Mouse (Mus musculus): ENCODE measurements around the gene Atp5l. TPM values are rescaled to one million over a fixed set of nuclear protein-coding genes. Genes with fewer than 3 reads are reported as not detected.

Atp5l gene
- polyA plus RNA-seq, 1 experiment from 2014 or later, result 606 TPM

DNA sequence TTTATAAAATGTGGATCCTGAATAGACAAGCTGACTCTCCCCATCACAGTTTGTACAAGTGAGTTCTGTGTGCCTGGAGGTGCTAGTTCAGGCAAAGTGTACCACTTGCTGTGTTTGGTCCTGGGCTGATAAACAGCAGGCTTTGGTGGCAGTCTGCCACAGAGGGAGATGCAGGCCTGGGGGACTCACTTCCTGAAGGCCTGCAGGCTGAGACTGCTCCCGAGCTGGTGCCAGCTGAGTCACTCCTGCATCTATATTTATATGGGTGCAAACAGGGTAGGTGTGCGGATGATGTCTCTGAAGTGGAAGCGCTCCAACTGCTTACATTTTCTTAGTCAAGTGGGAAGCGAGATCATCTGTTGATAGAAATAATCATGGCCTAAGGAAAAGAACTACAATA lies 14.9 kb downstream of the Atp5l start:
- H3K9me3 ChIP-seq (ENCODE audit: control insufficient read depth, low read length), result no peaks in the 10 kb centered on the region
- no peaks in the 10 kb centered on the region for H3K36me3 ChIP-seq (ENCODE audit: control insufficient read depth, insufficient read depth, low read length)
- ATAC-seq (ENCODE audit: low FRiP score), result no peak
- DNase-seq (ENCODE audit: low spot score), result no peak
- 90% methylated on average over 4 of the region's 4 CpGs for WGBS
- H3K27me3 ChIP-seq (ENCODE audit: control insufficient read depth, insufficient read depth, low read length), result no peaks in the 10 kb centered on the region
- no peak overlapping the region for H3K9ac ChIP-seq (ENCODE audit: low read depth, low read length)
- no peak overlapping the region for H3K4me3 ChIP-seq (ENCODE audit: low read depth, low read length)
- H3K4me1 ChIP-seq (replicated peaks; ENCODE audit: control insufficient read depth, insufficient read depth, low read length), result no peaks in the 10 kb centered on the region
- H3K4me2 ChIP-seq (replicated peaks; ENCODE audit: low read depth, low read length), result no peak overlapping the region
- no peak overlapping the region for H3K27ac ChIP-seq (ENCODE audit: low read depth, low read length)

DNA sequence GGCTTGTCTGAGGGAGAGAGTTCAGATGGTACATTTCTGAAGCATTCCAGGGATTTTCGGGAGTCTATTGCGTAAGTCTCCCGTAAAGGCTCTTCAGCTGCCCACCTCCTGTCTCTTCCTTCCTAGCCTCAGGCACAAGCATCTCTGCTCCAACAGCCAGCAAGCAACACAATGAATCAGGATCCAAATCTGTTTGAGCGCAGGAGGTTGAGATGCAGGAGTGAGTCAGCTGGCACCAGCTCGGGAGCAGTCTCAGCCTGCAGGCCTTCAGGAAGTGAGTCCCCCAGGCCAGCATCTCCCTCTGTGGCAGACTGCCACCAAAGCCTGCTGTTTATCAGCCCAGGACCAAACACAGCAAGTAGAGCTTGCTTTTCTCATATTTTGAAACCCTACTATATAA lies 15.6 kb downstream of the Atp5l start:
- no peak overlapping the region for H3K4me2 ChIP-seq (replicated peaks; ENCODE audit: low read depth, low read length)
- no peak for DNase-seq (ENCODE audit: low spot score)
- H3K36me3 ChIP-seq (ENCODE audit: control insufficient read depth, insufficient read depth, low read length), result no peaks in the 10 kb centered on the region
- no peaks in the 10 kb centered on the region for H3K27me3 ChIP-seq (ENCODE audit: control insufficient read depth, insufficient read depth, low read length)
- no peak overlapping the region for H3K27ac ChIP-seq (ENCODE audit: low read depth, low read length)
- H3K4me3 ChIP-seq (ENCODE audit: low read depth, low read length), result no peak overlapping the region
- 78% methylated on average over 5 of the region's 5 CpGs for WGBS
- no peak overlapping the region for H3K9ac ChIP-seq (ENCODE audit: low read depth, low read length)
- no peaks in the 10 kb centered on the region for H3K4me1 ChIP-seq (replicated peaks; ENCODE audit: control insufficient read depth, insufficient read depth, low read length)
- H3K9me3 ChIP-seq (ENCODE audit: control insufficient read depth, low read length), result no peaks in the 10 kb centered on the region
- no peak for ATAC-seq (ENCODE audit: low FRiP score)

DNA sequence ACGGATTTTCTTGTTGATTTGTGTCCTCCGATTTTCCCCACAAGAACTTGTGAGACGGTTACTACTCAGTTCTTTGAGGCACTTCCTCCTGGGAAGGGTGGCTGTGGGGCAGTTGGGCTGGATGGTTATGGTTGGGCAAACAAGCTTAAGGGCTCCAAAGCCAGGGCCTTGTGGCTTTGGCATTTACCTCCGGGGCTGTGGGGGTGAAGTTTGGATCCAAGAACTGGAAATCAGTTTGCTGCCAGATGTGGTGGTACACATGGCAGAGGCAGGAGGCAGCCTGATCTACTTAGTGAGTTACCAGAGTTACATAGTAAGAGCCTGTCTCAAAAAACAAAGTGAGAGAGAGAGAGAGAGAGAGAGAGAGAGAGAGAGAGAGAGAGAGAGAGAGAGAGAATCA lies 16.7 kb downstream of the Atp5l start:
- no peak overlapping the region for H3K4me3 ChIP-seq (ENCODE audit: low read depth, low read length)
- no peak overlapping the region for H3K9ac ChIP-seq (ENCODE audit: low read depth, low read length)
- DNase-seq (ENCODE audit: low spot score) (no peak), ATAC-seq (ENCODE audit: low FRiP score) (no peak)
- no peaks in the 10 kb centered on the region for H3K27me3 ChIP-seq (ENCODE audit: control insufficient read depth, insufficient read depth, low read length)
- no peaks in the 10 kb centered on the region for H3K36me3 ChIP-seq (ENCODE audit: control insufficient read depth, insufficient read depth, low read length)
- WGBS, result 80% methylated on average over 4 of the region's 4 CpGs
- no peaks in the 10 kb centered on the region for H3K9me3 ChIP-seq (ENCODE audit: control insufficient read depth, low read length)
- H3K4me2 ChIP-seq (replicated peaks; ENCODE audit: low read depth, low read length), result no peak overlapping the region
- H3K4me1 ChIP-seq (replicated peaks; ENCODE audit: control insufficient read depth, insufficient read depth, low read length), result no peaks in the 10 kb centered on the region
- no peak overlapping the region for H3K27ac ChIP-seq (ENCODE audit: low read depth, low read length)

DNA sequence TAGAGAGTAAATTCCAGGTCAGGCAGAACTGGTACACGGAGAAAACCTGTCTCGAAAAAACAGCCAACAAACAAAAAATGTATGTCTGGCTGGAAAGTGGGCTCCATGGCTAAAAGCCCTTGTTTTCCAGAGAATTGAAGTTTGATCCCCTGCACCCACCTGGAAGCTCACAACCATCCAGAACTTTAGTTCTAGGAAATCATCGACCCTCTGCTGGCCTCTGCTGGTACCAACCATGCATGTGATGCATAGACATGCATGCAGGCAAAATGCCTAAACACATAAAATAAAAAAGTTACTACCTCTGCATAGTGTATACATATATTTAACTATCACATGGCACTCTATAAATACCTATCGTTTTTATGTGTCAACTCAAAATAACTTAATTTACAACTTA lies 20.1 kb downstream of the Atp5l start:
- H3K4me2 ChIP-seq (replicated peaks; ENCODE audit: low read depth, low read length), result no peak overlapping the region
- DNase-seq (ENCODE audit: low spot score) (no peak), ATAC-seq (ENCODE audit: low FRiP score) (no peak)
- no peaks in the 10 kb centered on the region for H3K36me3 ChIP-seq (ENCODE audit: control insufficient read depth, insufficient read depth, low read length)
- WGBS, result 75% methylated on average over 4 of the region's 4 CpGs
- no peaks in the 10 kb centered on the region for H3K4me1 ChIP-seq (replicated peaks; ENCODE audit: control insufficient read depth, insufficient read depth, low read length)
- no peaks in the 10 kb centered on the region for H3K9me3 ChIP-seq (ENCODE audit: control insufficient read depth, low read length)
- no peaks in the 10 kb centered on the region for H3K27me3 ChIP-seq (ENCODE audit: control insufficient read depth, insufficient read depth, low read length)
- no peak overlapping the region for H3K9ac ChIP-seq (ENCODE audit: low read depth, low read length)
- no peak overlapping the region for H3K4me3 ChIP-seq (ENCODE audit: low read depth, low read length)
- H3K27ac ChIP-seq (ENCODE audit: low read depth, low read length), result no peak overlapping the region

DNA sequence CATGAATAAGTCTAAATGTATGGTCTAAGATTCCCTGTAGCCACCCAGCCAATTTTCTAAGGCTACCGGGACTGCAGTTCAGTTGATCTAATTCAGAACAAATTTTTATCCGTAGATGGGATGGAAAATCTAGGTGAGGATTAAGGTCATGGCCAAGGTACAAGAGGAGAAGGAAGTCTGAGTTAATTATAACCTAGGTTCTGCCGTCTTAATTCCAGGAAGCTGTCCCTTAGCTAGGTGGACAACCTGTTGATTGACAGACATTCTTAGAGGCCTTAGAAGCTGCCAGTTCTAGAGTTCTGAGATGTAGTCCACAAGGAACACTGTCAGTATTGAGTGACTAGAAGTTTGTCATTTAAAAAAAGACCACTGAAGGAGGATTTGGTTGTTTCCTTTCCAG lies 20.8 kb downstream of the Atp5l start:
- WGBS, result 82% methylated on average over 3 of the region's 3 CpGs
- Histone ChIP-seq H3K9me3 (ENCODE audit: control insufficient read depth, low read length) (no peaks in the 10 kb centered on the region), H3K9ac (ENCODE audit: low read depth, low read length) (no peak overlapping the region), H3K27ac (ENCODE audit: low read depth, low read length) (no peak overlapping the region), H3K27me3 (ENCODE audit: control insufficient read depth, insufficient read depth, low read length) (no peaks in the 10 kb centered on the region), H3K36me3 (ENCODE audit: control insufficient read depth, insufficient read depth, low read length) (no peaks in the 10 kb centered on the region), H3K4me1 (replicated peaks; ENCODE audit: control insufficient read depth, insufficient read depth, low read length) (no peaks in the 10 kb centered on the region), H3K4me3 (ENCODE audit: low read depth, low read length) (no peak overlapping the region), H3K4me2 (replicated peaks; ENCODE audit: low read depth, low read length) (no peak overlapping the region)
- no peak for ATAC-seq (ENCODE audit: low FRiP score)
- no peak for DNase-seq (ENCODE audit: low spot score)

DNA sequence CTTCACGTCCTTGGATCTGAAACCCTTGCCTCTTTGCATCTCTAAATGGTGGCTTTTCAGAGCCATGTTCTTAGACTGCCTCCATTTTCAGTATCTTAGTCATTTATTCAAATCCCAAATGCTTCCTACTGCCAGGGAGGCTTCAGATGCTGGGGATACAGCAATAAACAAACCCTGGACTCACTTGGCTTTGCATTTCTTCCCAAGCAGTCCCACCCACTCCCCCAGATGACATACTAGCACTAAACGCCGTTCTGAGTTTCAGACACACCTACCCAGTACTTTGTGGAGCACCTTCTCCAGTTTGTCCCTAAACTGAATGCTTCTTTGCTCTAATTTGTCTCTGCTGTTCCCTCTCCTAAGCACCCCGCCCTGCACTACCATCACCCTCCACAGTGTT lies 23.5 kb downstream of the Atp5l start:
- 67% methylated on average over 4 of the region's 4 CpGs for WGBS
- ATAC-seq (ENCODE audit: low FRiP score) (no peak), DNase-seq (ENCODE audit: low spot score) (no peak)
- Histone ChIP-seq H3K9me3 (ENCODE audit: control insufficient read depth, low read length) (no peaks in the 10 kb centered on the region), H3K4me1 (replicated peaks; ENCODE audit: control insufficient read depth, insufficient read depth, low read length) (no peaks in the 10 kb centered on the region), H3K4me2 (replicated peaks; ENCODE audit: low read depth, low read length) (no peak overlapping the region), H3K27me3 (ENCODE audit: control insufficient read depth, insufficient read depth, low read length) (no peaks in the 10 kb centered on the region), H3K27ac (ENCODE audit: low read depth, low read length) (no peak overlapping the region), H3K4me3 (ENCODE audit: low read depth, low read length) (no peak overlapping the region), H3K36me3 (ENCODE audit: control insufficient read depth, insufficient read depth, low read length) (no peaks in the 10 kb centered on the region), H3K9ac (ENCODE audit: low read depth, low read length) (no peak overlapping the region)

DNA sequence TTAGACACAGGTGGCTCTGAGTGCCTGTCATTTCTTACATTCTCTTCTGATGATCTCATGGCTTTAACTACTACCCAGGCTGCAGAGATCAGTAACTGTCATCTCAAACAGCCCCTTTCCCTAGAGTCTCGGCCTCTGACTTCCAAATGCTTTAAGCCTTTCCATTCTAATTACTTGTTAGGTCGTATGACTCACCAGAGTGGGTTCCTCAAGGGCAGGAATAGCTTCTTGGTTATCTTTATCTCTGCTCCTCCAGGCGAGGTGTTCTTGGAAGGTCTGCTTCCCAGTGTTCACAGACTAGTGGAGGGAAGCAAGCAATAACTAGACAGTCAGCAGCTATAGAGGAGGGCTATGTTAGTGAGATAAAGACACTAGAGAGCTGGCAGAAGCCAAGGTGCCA lies 27.9 kb downstream of the Atp5l start:
- H3K4me2 ChIP-seq (replicated peaks; ENCODE audit: low read depth, low read length), result no peak overlapping the region
- no peaks in the 10 kb centered on the region for H3K9me3 ChIP-seq (ENCODE audit: control insufficient read depth, low read length)
- no peaks in the 10 kb centered on the region for H3K27me3 ChIP-seq (ENCODE audit: control insufficient read depth, insufficient read depth, low read length)
- no peaks in the 10 kb centered on the region for H3K36me3 ChIP-seq (ENCODE audit: control insufficient read depth, insufficient read depth, low read length)
- DNase-seq (ENCODE audit: low spot score) (no peak), ATAC-seq (ENCODE audit: low FRiP score) (no peak)
- H3K27ac ChIP-seq (ENCODE audit: low read depth, low read length), result no peak overlapping the region
- no peaks in the 10 kb centered on the region for H3K4me1 ChIP-seq (replicated peaks; ENCODE audit: control insufficient read depth, insufficient read depth, low read length)
- H3K4me3 ChIP-seq (ENCODE audit: low read depth, low read length), result no peak overlapping the region
- 70% methylated on average over 3 of the region's 3 CpGs for WGBS
- no peak overlapping the region for H3K9ac ChIP-seq (ENCODE audit: low read depth, low read length)

DNA sequence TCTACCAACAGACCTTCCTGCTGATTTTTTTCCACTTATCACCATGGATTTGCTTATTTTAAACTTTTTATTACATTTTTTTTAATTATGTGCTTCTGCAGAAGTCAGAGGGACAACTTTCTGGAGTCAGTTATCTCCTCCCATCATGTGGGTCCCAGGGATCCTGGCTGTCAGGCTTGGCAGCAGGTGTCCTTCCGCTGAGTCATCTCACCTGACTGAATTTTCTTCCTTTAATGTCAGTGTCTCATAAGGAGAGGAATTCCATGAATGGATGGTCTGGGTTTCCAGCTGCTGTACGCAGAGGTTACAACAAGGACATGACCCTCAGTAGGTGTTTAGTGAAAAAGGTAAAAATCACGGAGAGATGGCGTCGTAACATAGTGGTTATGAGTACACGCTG lies 29.3 kb downstream of the Atp5l start:
- WGBS, result 82% methylated on average over 6 of the region's 6 CpGs
- Histone ChIP-seq H3K4me3 (ENCODE audit: low read depth, low read length) (no peak overlapping the region), H3K9ac (ENCODE audit: low read depth, low read length) (no peak overlapping the region), H3K9me3 (ENCODE audit: control insufficient read depth, low read length) (no peaks in the 10 kb centered on the region), H3K4me2 (replicated peaks; ENCODE audit: low read depth, low read length) (no peak overlapping the region), H3K36me3 (ENCODE audit: control insufficient read depth, insufficient read depth, low read length) (no peaks in the 10 kb centered on the region), H3K4me1 (replicated peaks; ENCODE audit: control insufficient read depth, insufficient read depth, low read length) (no peaks in the 10 kb centered on the region), H3K27me3 (ENCODE audit: control insufficient read depth, insufficient read depth, low read length) (no peaks in the 10 kb centered on the region), H3K27ac (ENCODE audit: low read depth, low read length) (no peak overlapping the region)
- DNase-seq (ENCODE audit: low spot score), result no peak
- ATAC-seq (ENCODE audit: low FRiP score), result no peak

DNA sequence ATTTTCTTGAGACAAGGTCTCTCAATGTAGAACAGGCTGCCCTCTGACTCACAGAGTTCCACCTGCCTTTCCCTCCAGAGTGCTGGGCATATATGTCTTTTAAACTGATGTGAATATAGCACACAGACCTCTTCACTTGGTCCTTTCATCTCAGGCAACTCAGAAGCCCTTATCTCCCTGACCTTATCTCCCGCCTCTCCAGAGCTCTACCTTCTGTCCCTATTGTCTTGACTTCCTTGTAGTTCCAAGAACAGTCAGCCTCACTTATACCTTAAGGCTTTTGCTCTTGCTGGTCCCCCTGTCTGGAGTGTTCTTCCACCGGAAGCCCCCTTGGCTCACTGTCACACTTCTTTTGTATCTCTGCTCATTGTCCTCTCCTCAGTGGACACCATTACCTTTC lies 30.4 kb downstream of the Atp5l start:
- no peaks in the 10 kb centered on the region for H3K4me1 ChIP-seq (replicated peaks; ENCODE audit: control insufficient read depth, insufficient read depth, low read length)
- no peak overlapping the region for H3K9ac ChIP-seq (ENCODE audit: low read depth, low read length)
- no peak overlapping the region for H3K4me3 ChIP-seq (ENCODE audit: low read depth, low read length)
- no peak for ATAC-seq (ENCODE audit: low FRiP score)
- no peaks in the 10 kb centered on the region for H3K9me3 ChIP-seq (ENCODE audit: control insufficient read depth, low read length)
- no peaks in the 10 kb centered on the region for H3K27me3 ChIP-seq (ENCODE audit: control insufficient read depth, insufficient read depth, low read length)
- H3K36me3 ChIP-seq (ENCODE audit: control insufficient read depth, insufficient read depth, low read length), result no peaks in the 10 kb centered on the region
- no peak for DNase-seq (ENCODE audit: low spot score)
- 56% methylated on average over 2 of the region's 2 CpGs for WGBS
- H3K4me2 ChIP-seq (replicated peaks; ENCODE audit: low read depth, low read length), result no peak overlapping the region
- H3K27ac ChIP-seq (ENCODE audit: low read depth, low read length), result no peak overlapping the region
